Mouse (Mus musculus): ENCODE measurements at regions not wholly inside any gene's neighbourhood (a gene's known extent, or its start where the extent isn't known, plus 50 kb on each side); places are given as distances from the start of the nearest gene placed in this dataset.

GRCm38 (mm10) chr6:88964071-88964470 lies 62.0 kb downstream of the Tpra1 start:
- in situ Hi-C loops (cut with MboI; ENCODE audit: low sequenced_read_pairs): no loop called here

- in situ Hi-C loops (cut with MboI; ENCODE audit: low sequenced_read_pairs): no loop called here
Observed at GRCm38 (mm10) chr6:88964911-88965310, 62.9 kb downstream of the Tpra1 start.

GRCm38 (mm10) chr6:88965361-88966226 lies 63.5 kb downstream of the Tpra1 start:
- in situ Hi-C loops (cut with MboI; ENCODE audit: low sequenced_read_pairs): no loop called here

- in situ Hi-C loops (cut with MboI; ENCODE audit: low sequenced_read_pairs): no loop called here
Observed at GRCm38 (mm10) chr6:88966501-88966900, 64.5 kb downstream of the Tpra1 start.

- in situ Hi-C loops (cut with MboI; ENCODE audit: low sequenced_read_pairs): no loop called here
Observed at GRCm38 (mm10) chr6:88968842-88969241, 66.8 kb downstream of the Tpra1 start.

- in situ Hi-C loops (cut with MboI; ENCODE audit: low sequenced_read_pairs): no loop called here
Observed at GRCm38 (mm10) chr6:88971729-88972128, 69.7 kb downstream of the Tpra1 start.

- in situ Hi-C loops (cut with MboI; ENCODE audit: low sequenced_read_pairs): no loop called here
Observed at GRCm38 (mm10) chr6:88974457-88974856, 72.4 kb downstream of the Tpra1 start.

GRCm38 (mm10) chr6:88976581-88976980 lies 74.5 kb downstream of the Tpra1 start:
- in situ Hi-C loops (cut with MboI; ENCODE audit: low sequenced_read_pairs): no loop called here

- in situ Hi-C loops (cut with MboI; ENCODE audit: low sequenced_read_pairs): no loop called here
Observed at GRCm38 (mm10) chr6:88976994-88977393, 74.9 kb downstream of the Tpra1 start.

- in situ Hi-C loops (cut with MboI; ENCODE audit: low sequenced_read_pairs): no loop called here
Observed at GRCm38 (mm10) chr6:88978970-88979369, 76.9 kb downstream of the Tpra1 start.

- in situ Hi-C loops (cut with MboI; ENCODE audit: low sequenced_read_pairs): no loop called here
Observed at GRCm38 (mm10) chr6:88980112-88980511, 78.1 kb downstream of the Tpra1 start.

GRCm38 (mm10) chr6:88981544-88981943 lies 79.5 kb downstream of the Tpra1 start:
- in situ Hi-C loops (cut with MboI; ENCODE audit: low sequenced_read_pairs): no loop called here

GRCm38 (mm10) chr6:88984170-88984569 lies 82.1 kb downstream of the Tpra1 start:
- in situ Hi-C loops (cut with MboI; ENCODE audit: low sequenced_read_pairs): no loop called here

GRCm38 (mm10) chr6:88984863-88985262 lies 82.8 kb downstream of the Tpra1 start:
- in situ Hi-C loops (cut with MboI; ENCODE audit: low sequenced_read_pairs): no loop called here

GRCm38 (mm10) chr6:88988551-88988950 lies 86.5 kb downstream of the Tpra1 start:
- in situ Hi-C loops (cut with MboI; ENCODE audit: low sequenced_read_pairs): no loop called here

- in situ Hi-C loops (cut with MboI; ENCODE audit: low sequenced_read_pairs): no loop called here
Observed at GRCm38 (mm10) chr6:88989617-88990299, 87.7 kb downstream of the Tpra1 start.

GRCm38 (mm10) chr6:88990300-88990685 lies 88.2 kb downstream of the Tpra1 start:
- in situ Hi-C loops (cut with MboI; ENCODE audit: low sequenced_read_pairs): no loop called here

- in situ Hi-C loops (cut with MboI; ENCODE audit: low sequenced_read_pairs): no loop called here
Observed at GRCm38 (mm10) chr6:88995077-88995476, 93.0 kb downstream of the Tpra1 start.

GRCm38 (mm10) chr6:88998927-88999722 lies 97.1 kb downstream of the Tpra1 start:
- in situ Hi-C loops (cut with MboI; ENCODE audit: low sequenced_read_pairs): no loop called here

- in situ Hi-C loops (cut with MboI; ENCODE audit: low sequenced_read_pairs): no loop called here
Observed at GRCm38 (mm10) chr6:89000359-89000758, 98.3 kb downstream of the Tpra1 start.

- in situ Hi-C loops (cut with MboI; ENCODE audit: low sequenced_read_pairs): no loop called here
Observed at GRCm38 (mm10) chr6:89003197-89003923, 101.3 kb downstream of the Tpra1 start.
